Mouse (Mus musculus) central nervous system, embryonic 18 days (tissue): ENCODE results near the gene Trim14. TPM values are rescaled to one million over a fixed set of nuclear protein-coding genes. Genes with fewer than 3 reads are reported as not detected.

Experiments
- polyA plus RNA-seq: library from polyadenylated mRNA; depleted of rRNA; stranded (reverse); fragments of >200 nt; gene quantifications from 2 replicates; pipeline ENCODE4 v1.2.3, GENCODE M21; 2012; rRNA removed

Gene Trim14
- 0.54 and 0.84 TPM in 2 replicates for polyA plus RNA-seq

DNA sequence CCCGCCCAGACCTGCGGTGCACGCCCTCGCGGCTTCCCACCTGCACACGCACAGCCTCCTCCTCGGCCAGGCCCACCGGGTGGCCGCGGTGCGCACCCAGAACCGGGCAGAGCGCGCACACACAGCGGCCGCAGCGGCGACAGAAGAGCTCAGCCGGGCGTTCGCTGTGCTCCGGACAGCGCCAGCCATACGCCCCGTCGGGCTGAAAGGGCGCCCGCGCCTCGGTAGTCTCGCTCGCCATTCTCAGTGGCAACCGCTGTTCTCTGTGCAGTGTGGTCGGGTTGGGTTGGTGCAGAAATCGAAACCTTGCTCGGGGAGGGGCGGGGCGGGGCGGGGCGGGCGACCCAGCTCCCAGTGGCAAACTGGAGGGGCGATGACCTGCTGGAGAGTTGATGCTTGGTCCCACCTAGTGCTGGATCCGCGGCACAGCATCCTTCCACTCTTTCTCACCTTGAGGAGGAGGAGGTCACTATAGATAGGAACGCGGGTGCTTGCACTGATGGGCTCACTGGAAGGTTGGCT lies at the start of gene Trim14:
TSS of gene Trim14 (minus strand) at position 302 of the 522 bp plus-strand sequence.

DNA sequence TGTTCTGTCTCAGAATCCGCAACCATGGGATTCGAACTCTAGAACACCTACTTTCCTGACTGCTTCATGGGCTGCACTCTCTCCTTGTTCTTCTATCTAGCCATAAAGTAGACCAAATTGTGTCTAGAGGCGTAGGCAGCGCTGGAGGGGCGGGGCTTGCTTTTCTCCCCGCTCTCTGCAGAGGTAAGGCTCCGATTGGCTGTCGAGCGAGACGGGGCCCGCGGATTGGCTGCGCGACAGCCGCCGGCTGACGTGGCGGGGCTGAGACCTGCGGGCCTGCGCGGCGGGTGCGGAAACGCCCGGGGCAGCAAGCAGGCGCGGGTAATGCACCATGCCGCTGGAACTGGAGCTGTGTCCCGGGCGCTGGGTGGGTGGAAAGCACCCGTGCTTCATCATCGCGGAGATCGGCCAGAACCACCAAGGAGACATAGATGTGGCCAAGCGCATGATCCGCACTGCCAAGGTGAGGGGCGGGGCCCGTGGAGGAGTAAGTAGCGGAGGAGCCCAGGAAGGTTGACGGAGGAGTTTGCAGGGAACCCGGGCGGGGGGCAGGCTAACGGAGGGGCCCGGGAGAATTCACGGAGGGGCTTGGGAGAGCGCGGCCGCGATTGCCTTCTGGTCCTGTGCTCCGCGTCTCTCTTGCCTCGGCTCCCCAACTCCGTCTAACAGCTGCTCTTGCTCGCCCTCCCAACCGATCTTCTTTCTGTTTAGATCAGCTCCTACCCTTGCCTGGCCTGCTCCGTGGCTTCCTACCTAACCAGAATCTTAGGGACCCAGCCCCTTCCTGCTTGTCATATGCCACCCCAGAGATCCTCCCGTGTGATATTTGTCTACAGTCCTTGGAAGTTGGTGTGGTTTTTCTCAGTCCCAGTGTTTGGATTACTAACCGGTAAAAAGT lies 46.7 kb downstream of the Trim14 start, which contains the start of gene Nans:
TSS of gene Nans (plus strand) at position 221 of the 898 bp plus-strand sequence.

DNA sequence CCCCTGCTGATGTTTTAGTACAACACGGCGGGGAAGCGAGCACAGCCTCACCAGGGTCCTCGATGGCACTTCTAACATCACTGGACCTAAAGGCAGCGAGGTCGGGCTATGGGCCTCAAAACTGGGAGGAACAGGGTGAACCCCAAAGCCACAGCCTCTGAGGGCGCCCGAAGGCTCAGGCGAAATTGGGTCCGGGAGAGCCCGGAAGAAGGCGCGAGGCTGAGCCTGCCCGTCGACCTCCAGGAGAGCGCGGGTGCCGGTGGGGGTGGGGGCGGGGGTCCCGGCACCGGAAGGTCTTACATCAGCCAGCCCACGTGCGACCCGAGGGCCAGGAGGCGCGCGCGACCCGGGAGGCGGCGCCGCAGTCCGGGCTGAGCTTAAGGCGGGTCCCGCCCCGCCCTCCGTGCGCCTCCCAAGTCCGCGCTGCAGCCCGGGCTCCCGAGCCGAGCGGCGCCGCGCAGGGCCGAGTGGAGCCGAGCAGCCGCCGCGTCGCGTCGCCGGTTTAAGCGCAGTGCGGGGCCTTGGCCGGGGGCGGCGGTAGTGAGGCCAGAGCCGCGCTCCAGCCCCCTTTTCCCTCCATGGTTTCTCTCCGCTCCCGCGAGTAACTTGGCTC lies 85.3 kb downstream of the Trim14 start, which contains the start of gene Anp32b:
TSS of gene Anp32b (plus strand) at position 384 of the 613 bp plus-strand sequence.

Other genes starting within 250 kb of the Trim14 start
- gene Foxe1, start 192.5 kb downstream of the Trim14 start, polyA plus RNA-seq, result not detected in 2 replicates
- 8.8 and 8.9 TPM in 2 replicates for gene Trmo, start 146.7 kb downstream of the Trim14 start, polyA plus RNA-seq
- 0.04 and 0.05 TPM in 2 replicates for gene Hemgn, start 122.6 kb downstream of the Trim14 start, polyA plus RNA-seq
- 35.3 and 38.9 TPM in 2 replicates for gene Anp32b, start 85.2 kb downstream of the Trim14 start, polyA plus RNA-seq
- 82.6 and 83.1 TPM in 2 replicates for gene Nans, start 46.9 kb downstream of the Trim14 start, polyA plus RNA-seq
- gene Coro2a, start 66.1 kb upstream of the Trim14 start, polyA plus RNA-seq, result 18.5 and 19.2 TPM in 2 replicates
- gene Tbc1d2, start 114.1 kb upstream of the Trim14 start, polyA plus RNA-seq, result 0.93 and 1.2 TPM in 2 replicates